Mouse (Mus musculus) mouse trophoblast stem cell (cell line): ENCODE data around the gene Cryba4.

Experiments used
- in situ Hi-C, 2 experiments: fragments of 300-500 bp; cut with MseI, MboI; formaldehyde crosslinking; loops; 2 replicates in 1 of 2; 3 replicates in 1 of 2; pipeline ENCODE4 v1.15.1; 2025

Gene Cryba4

DNA sequence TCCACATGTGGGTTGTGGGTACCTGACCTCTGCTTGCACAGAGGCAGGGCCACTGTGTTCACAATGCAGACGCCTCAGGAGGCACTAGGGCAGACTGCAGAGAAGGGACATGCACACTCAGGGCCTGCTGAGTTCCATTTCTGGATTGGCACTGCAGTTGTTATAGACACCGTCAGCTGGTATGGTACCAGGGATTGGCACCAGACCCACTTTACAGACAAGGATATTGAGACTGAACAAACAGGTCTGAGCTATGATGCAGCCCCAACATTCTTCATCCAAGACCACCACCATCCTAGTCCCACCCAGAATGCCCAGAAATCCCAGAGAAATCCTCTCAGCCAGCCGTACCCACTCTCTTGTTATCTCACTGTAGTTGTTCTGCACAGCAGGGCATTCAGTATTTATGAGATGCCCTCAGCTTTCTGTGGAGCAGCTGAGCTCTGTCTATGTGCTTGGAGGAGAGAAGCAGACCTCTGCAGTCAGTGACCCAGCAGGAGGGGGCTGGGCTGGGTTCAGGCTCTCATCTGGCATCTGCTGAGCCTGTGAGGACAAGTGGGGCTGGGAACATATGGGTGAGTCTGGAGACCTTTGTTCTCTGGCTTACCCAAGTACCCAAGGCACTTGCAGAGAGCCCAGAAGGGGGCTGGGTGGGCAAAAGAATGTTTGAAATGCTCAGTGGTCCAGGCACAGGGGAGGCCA lies 13.4 kb downstream of the Cryba4 start:
- in situ Hi-C loops = no loop called here

- in situ Hi-C loops = no loop called here
These were observed 14.3 kb downstream of the Cryba4 start for GRCm38 (mm10) chr5:112237866-112238570.

DNA sequence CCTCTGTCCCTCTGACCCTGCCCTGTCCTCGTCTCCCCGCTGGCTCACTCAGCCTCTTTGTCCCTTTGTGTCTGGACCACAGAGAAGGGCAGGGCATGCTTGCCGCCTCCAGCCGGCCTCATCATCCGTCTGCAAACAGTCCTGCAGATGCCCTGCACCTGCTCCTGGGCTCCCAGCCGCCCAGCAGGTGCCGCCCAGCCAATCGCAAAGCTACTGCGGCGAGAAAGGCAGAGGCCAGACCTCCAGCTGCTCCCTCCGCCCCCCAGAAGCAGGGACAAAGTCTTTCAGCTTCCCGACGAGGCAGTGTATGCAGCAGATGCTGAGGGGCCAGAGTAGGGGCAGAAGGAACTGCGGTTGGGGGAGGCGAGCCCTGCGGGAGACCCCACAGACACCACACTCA lies 14.9 kb downstream of the Cryba4 start:
- in situ Hi-C loops = no loop called here

DNA sequence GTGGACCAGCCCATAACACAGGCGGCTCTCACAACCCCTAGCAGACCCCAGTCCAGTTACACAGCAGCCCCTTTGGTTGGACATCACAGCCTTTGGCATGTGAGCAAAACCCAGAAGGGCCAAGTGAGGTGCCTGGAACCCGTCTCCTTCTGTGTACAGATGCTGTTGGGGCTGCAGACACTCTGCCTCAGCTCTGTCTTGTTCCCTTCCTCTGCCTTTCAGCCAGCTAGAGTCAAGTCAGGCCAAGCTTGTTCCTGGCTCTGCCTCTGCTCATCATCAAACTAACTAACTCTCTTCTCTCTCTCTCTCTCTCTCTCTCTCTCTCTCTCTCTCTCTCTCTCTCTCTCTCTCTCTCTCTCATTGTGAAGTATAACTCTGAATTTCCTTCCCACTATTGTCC lies 15.7 kb downstream of the Cryba4 start:
- in situ Hi-C loops = no loop called here

DNA sequence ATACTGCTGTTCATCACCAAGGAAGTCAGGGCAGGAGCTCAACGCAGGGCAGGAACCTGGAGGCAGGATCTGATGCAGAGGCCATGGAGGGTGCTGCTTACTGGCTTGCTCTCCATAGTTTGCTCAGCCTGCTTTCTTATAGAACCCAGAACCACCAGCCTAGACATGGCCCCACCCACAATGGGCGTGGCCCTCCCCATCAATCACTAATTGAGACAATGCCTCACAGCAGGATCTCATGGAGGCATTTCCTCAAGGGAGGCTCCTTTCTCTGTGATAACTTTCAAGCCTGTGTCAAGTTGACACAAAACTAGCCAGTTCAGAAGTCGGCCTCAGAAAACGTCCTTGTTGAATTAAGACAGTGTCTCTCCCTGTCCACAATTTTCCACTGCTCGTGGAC lies 16.5 kb downstream of the Cryba4 start:
- in situ Hi-C loops = no loop called here

DNA sequence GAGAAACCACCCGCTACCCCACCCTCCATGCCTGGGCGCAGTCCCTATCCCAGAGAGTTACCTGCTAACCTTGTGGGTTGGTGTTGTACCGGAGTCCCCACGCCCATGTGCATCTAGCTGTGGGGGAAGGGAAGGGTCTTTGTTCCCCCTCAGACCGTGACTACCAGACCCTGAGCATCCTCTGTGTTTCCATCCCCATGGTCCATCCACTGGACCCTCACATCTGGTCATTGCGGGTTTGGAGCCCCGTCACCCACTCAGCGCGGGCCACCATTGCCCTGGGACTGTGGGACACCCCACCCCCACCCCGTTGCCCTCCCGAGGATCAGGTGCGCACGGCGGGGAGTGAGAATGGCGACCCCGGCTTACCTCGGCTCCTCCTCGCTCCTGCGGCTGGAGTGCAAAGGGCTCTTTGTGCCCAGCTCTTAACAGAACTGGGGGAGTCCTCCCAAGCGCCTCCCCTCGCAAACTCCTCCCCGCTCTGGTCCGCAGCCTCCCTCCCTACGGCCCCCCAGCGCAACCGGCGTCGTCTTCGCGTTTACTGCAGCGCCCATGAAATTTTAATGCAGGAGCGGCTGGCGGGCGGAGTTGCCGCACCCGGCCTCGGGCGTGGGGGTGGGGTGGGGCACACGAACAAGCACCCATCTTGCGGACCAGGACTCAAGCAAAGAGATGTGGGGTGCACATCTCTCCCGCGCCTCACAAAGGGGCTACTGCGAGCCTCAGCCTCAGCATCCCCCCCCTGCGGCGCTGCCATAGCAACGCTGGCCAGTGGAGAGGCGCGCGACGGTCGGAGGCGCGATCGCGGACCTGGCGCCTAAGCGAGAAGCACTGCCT lies 23.9 kb downstream of the Cryba4 start:
- in situ Hi-C loops = no loop called here

GRCm38 (mm10) chr5:112227898-112228239 lies 24.4 kb downstream of the Cryba4 start:
- in situ Hi-C loops = no loop called here

GRCm38 (mm10) chr5:112227354-112227753 lies 25.0 kb downstream of the Cryba4 start:
- in situ Hi-C loops = no loop called here

DNA sequence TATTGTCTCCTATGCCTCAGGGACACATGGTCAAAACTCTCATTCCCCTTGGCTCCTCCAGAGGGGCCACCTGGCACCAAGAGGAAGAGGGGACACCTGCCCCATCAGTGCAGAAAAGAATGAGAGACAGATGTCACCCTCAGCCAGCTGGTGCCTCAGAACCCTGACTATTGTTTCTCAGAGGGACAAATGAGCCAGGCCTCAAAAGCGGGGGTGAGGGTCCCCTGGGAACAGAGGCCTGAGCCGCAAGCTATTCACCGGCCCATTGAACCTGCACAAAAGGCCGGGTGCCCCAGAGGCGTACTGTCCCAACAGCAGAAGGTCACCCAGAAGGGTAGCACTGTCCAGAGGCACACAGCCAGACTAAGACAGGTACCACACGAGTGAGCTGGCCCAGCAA lies 26.7 kb downstream of the Cryba4 start:
- in situ Hi-C loops = no loop called here

GRCm38 (mm10) chr5:112220203-112220602 lies 32.1 kb downstream of the Cryba4 start:
- in situ Hi-C loops = no loop called here

DNA sequence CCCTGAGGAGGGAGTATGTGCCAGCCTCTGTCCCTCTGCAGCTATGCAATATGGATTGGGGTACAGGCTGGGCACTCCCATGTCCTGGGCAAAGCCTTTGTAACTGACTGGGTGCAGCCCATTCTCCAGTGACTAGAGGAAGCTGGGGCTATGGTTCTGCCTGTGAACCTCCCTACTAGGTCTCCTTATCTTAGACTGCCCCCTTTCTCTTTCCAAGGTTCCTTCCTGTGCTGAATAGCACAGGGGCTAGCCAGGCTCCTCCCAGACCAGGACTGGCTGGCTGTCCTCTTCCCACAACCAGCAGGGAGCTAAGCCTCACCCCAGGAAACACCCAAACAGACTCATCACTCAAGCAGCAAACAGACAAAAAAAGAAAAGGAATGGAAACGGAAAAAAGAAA lies 32.9 kb downstream of the Cryba4 start:
- in situ Hi-C loops = no loop called here

DNA sequence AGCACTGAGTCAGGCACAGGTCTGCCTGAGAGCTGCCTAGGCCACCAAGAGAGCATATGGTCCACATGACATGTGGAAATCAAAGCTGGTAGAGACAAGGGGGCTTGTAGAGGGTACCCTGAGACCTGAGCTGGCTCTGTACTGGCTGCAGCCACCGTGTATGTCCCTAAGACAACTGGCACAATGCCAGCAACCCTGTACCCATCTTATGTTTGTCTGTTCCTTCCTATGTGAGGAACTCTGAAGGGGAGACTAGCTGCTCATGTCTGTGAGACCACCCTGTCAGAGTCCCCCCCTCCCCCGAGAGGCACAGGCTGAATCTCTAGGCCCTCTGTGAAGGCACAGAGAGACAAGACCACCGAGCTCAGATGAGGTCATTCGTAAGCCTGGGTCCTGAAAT lies 33.6 kb downstream of the Cryba4 start:
- in situ Hi-C loops = no loop called here

DNA sequence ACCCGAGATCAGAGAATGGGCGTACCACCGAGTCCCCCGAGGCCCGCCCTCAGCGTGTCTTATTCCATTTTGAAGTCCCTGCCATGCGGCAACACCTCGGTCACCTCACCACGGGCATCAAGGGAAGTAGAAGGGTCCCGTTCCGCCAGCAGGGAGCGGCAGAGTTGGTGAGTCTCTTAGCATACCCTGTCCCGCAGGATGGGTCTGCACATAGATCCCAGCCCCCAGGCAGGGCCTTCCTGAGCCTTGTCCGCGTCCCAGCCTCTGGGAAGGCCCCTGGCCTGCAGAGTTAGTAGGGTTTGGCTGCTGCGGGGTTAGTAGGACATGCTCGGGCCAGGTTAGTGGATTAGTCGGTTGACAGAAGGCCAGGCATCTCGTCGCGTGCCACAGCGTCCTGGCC lies 35.3 kb downstream of the Cryba4 start:
- in situ Hi-C loops = no loop called here

- in situ Hi-C loops = no loop called here
These were observed 36.0 kb downstream of the Cryba4 start for GRCm38 (mm10) chr5:112216335-112216734.

DNA sequence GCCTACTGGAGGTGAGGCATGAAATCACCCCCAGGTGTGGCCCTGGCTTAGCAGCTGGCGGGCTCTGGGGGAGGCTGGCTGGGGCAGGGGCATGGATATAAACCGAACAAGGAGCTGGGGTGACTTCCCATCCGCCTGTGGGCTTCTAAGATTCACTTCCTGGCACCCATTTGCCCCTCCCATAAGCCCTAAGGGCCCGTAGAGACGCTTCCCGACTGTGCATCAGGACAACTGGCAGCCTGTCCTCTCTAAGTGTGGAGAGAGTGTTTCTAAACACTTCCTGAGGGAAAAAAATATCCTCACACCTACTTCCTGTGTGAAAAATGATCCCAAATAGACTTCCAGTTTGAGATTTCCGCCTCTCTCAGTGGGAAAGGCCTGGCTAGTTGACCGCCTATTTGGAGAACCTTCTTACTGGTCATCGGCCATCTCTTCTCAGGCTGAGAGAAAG lies 36.5 kb downstream of the Cryba4 start:
- in situ Hi-C loops = no loop called here

GRCm38 (mm10) chr5:112215291-112215751 lies 37.0 kb downstream of the Cryba4 start:
- in situ Hi-C loops = no loop called here

DNA sequence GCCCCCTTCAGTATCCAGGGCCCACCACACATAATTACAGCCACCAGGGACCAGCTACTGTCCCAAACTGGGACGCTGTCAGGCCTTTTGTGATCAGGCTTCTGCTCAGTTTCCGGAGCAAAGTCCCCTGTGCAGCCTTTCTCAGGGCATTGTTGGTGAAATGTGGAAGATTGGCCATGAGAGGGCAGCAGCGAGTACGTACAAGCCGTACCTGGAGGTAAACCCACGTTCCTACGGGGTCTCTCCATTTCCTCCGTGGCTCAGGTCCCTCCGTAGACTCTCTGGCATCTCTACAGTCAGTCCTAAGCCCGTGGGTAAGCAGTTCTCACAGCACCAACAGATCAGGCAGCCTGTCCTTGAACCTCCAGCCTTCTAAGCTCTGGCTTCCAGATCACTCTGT lies 37.9 kb downstream of the Cryba4 start:
- in situ Hi-C loops = no loop called here

DNA sequence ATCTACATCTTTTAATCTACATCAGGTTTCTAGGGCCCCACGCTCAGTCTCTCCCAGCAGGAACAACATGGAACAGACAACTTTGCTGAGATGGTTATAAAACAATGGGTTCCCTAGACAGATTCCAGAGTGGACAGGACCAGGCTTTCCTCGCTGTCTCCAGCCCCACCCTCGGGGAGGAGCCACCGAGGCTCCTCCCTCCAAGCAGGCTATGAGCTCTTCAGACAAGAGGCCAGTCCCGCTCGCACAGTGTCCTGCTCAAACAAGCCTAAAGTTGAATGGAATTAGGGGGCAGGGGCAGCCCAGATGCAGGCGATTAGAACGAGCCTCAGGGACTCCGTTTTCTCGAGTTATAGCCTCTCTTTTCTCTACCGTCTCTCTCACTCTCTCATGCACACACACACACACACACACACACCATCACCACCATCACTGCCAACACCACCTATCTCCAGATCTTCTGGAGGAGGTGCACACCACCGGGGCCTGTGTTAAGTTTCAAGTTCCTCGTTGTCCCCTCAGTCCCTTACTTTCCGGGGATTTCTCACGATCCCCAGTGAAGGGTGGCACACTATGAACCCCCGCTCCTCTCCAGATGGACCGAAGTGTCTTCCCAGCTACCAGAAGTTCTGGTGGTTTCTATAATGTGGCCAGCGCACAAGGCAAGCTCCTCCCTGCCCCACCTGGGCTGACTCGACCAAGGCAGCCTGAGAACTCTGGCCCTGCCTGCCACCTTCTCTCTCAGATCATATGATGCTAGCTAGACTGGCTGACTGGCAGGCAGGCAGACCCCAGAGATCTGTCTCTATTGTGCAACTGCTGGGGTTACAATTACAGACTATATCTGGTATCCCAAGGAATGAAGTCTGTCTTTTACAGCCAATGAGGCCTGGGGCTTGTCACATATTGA lies 38.7 kb downstream of the Cryba4 start:
- in situ Hi-C loops = no loop called here

DNA sequence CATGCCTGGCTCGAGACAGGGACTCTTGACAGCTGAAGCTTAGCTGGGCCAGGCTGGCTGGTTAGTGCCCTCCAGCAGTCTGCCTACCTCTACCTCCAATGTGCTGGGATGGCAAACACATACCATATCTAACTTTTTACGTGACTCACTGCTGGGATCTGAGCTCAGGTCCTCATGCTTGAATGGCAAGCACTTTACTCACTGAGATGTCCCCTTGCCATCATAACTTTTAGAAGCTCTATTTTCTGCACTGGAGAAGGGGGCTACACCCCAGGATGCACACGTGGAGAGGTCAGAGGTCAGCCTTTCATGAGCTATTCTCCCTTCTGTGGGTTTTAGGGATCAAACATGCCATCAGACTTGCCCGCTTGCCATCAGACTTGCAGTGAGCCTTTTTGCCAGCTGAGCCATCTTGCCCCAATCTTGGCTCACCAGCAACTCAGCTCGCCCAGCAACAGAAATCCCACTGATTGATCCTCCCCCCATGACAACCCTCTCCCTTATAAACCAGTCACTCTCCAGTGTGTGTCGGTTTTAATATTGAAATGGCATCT lies 39.5 kb downstream of the Cryba4 start:
- in situ Hi-C loops = no loop called here

GRCm38 (mm10) chr5:112211911-112212310 lies 40.4 kb downstream of the Cryba4 start:
- in situ Hi-C loops = no loop called here

DNA sequence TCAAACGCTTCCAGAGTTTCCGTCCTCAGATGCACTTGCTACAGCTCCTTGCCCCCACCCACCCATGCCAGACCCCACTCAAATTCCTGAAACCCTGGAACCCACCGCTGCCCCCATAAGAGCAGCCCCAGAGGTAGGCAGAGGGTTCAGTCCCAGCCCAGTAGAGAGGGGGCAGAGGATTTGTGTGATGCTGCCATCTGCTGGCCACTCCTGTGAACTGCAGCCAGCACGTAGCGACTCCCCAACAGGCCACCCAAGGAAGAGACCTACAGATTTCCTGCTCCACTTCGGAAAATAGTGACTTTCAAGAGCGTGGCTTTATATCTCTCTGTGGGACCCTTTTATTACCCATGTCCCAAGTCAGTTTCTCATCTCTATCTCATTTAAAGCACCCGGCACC lies 42.2 kb downstream of the Cryba4 start:
- in situ Hi-C loops = no loop called here
